Mouse (Mus musculus): ENCODE measurements around the gene Lama5. TPM values are rescaled to one million over a fixed set of nuclear protein-coding genes. Genes with fewer than 3 reads are reported as not detected.

Gene Lama5
- polyA plus RNA-seq, 1 experiment from 2014 or later, result 20.9 TPM

GRCm38 (mm10) chr2:180208976-180209375 lies 16.7 kb downstream of the Lama5 start:
- Histone ChIP-seq H3K27ac (no peak overlapping the region), H3K4me1 (replicated peaks) (no peaks in the 10 kb centered on the region), H3K4me3 (replicated peaks) (no peak overlapping the region), H3K27me3 (no peaks in the 10 kb centered on the region), H3K4me2 (no peak overlapping the region), H3K36me3 (no peaks in the 10 kb centered on the region), H3K9ac (replicated peaks) (no peak overlapping the region), H3K9me3 (peaks cover 3% of the 10 kb centered on the region; the same call in 1 of the 2 replicates)
- WGBS, result 73% methylated on average over 1 of the region's 1 CpGs
- ATAC-seq (ENCODE audit: insufficient number of reproducible peaks, insufficient read depth, low FRiP score, low TSS enrichment, low read depth), result no peak

- Histone ChIP-seq H3K4me2 (no peak overlapping the region), H3K36me3 (no peaks in the 10 kb centered on the region), H3K4me1 (replicated peaks) (no peaks in the 10 kb centered on the region), H3K27ac (no peak overlapping the region), H3K27me3 (no peaks in the 10 kb centered on the region), H3K9me3 (peaks cover 3% of the 10 kb centered on the region; the same call in 1 of the 2 replicates), H3K9ac (replicated peaks) (no peak overlapping the region), H3K4me3 (replicated peaks) (no peak overlapping the region)
- 62% methylated on average over 7 of the region's 7 CpGs for WGBS
- 0 out of 2 replicates have a peak, but pooled peaks have one; percentile 35 for ATAC-seq (ENCODE audit: insufficient number of reproducible peaks, insufficient read depth, low FRiP score, low TSS enrichment, low read depth)
Measured at GRCm38 (mm10) chr2:180207840-180208239, 17.8 kb downstream of the Lama5 start.

GRCm38 (mm10) chr2:180205956-180206280 lies 19.7 kb downstream of the Lama5 start:
- ATAC-seq (ENCODE audit: insufficient number of reproducible peaks, insufficient read depth, low FRiP score, low TSS enrichment, low read depth), result no peak
- Histone ChIP-seq H3K27me3 (no peaks in the 10 kb centered on the region), H3K9ac (replicated peaks) (no peak overlapping the region), H3K36me3 (no peaks in the 10 kb centered on the region), H3K9me3 (no peaks in the 10 kb centered on the region), H3K4me3 (replicated peaks) (no peak overlapping the region), H3K4me2 (no peak overlapping the region), H3K4me1 (replicated peaks) (no peaks in the 10 kb centered on the region), H3K27ac (no peak overlapping the region)
- WGBS, result 90% methylated on average over 2 of the region's 2 CpGs

GRCm38 (mm10) chr2:180205083-180205955 lies 20.3 kb downstream of the Lama5 start:
- 81% methylated on average over 12 of the region's 12 CpGs for WGBS
- ATAC-seq (ENCODE audit: insufficient number of reproducible peaks, insufficient read depth, low FRiP score, low TSS enrichment, low read depth), result no peak

GRCm38 (mm10) chr2:180204501-180204900 lies 21.2 kb downstream of the Lama5 start:
- no peak overlapping the region for H3K9ac ChIP-seq (replicated peaks)
- no peak overlapping the region for H3K27ac ChIP-seq
- H3K9me3 ChIP-seq, result no peaks in the 10 kb centered on the region
- no peaks in the 10 kb centered on the region for H3K27me3 ChIP-seq
- 77% methylated on average over 9 of the region's 9 CpGs for WGBS
- H3K4me3 ChIP-seq (replicated peaks), result no peak overlapping the region
- H3K4me2 ChIP-seq, result no peak overlapping the region
- H3K36me3 ChIP-seq, result no peaks in the 10 kb centered on the region
- ATAC-seq (ENCODE audit: insufficient number of reproducible peaks, insufficient read depth, low FRiP score, low TSS enrichment, low read depth), result no peak
- no peaks in the 10 kb centered on the region for H3K4me1 ChIP-seq (replicated peaks)

More at GRCm38 (mm10) chr2:180205083-180205955, 20.3 kb downstream of the Lama5 start:
- Histone ChIP-seq H3K4me2 (no peak overlapping the region), H3K36me3 (no peaks in the 10 kb centered on the region), H3K4me1 (replicated peaks) (no peaks in the 10 kb centered on the region), H3K27me3 (no peaks in the 10 kb centered on the region), H3K9me3 (no peaks in the 10 kb centered on the region), H3K4me3 (replicated peaks) (no peak overlapping the region), H3K9ac (replicated peaks) (no peak overlapping the region), H3K27ac (no peak overlapping the region)

GRCm38 (mm10) chr2:180202805-180203204 lies 22.9 kb downstream of the Lama5 start:
- no peaks in the 10 kb centered on the region for H3K27me3 ChIP-seq
- H3K9me3 ChIP-seq, result no peaks in the 10 kb centered on the region
- H3K4me1 ChIP-seq (replicated peaks), result no peaks in the 10 kb centered on the region
- WGBS, result 84% methylated on average over 10 of the region's 10 CpGs
- no peaks in the 10 kb centered on the region for H3K36me3 ChIP-seq
- H3K27ac ChIP-seq, result no peak overlapping the region
- no peak for ATAC-seq (ENCODE audit: insufficient number of reproducible peaks, insufficient read depth, low FRiP score, low TSS enrichment, low read depth)
- no peak overlapping the region for H3K4me3 ChIP-seq (replicated peaks)
- no peak overlapping the region for H3K9ac ChIP-seq (replicated peaks)
- no peak overlapping the region for H3K4me2 ChIP-seq

- no peak for ATAC-seq (ENCODE audit: insufficient number of reproducible peaks, insufficient read depth, low FRiP score, low TSS enrichment, low read depth)
- H3K4me2 ChIP-seq, result no peak overlapping the region
- no peak overlapping the region for H3K9ac ChIP-seq (replicated peaks)
- H3K4me3 ChIP-seq (replicated peaks), result no peak overlapping the region
- H3K4me1 ChIP-seq (replicated peaks), result no peaks in the 10 kb centered on the region
- H3K27ac ChIP-seq, result no peak overlapping the region
- H3K36me3 ChIP-seq, result no peaks in the 10 kb centered on the region
- 91% methylated on average over 14 of the region's 14 CpGs for WGBS
- no peaks in the 10 kb centered on the region for H3K27me3 ChIP-seq
- H3K9me3 ChIP-seq, result no peaks in the 10 kb centered on the region
Measured at GRCm38 (mm10) chr2:180202263-180202662, 23.4 kb downstream of the Lama5 start.

- 67% methylated on average over 9 of the region's 9 CpGs for WGBS
- Histone ChIP-seq H3K9me3 (no peaks in the 10 kb centered on the region), H3K4me2 (no peak overlapping the region), H3K9ac (replicated peaks) (no peak overlapping the region), H3K27me3 (no peaks in the 10 kb centered on the region), H3K4me3 (replicated peaks) (no peak overlapping the region), H3K36me3 (peaks cover 4% of the 10 kb centered on the region; the same call in 1 of the 2 replicates), H3K27ac (no peak overlapping the region), H3K4me1 (replicated peaks) (no peaks in the 10 kb centered on the region)
- ATAC-seq (ENCODE audit: insufficient number of reproducible peaks, insufficient read depth, low FRiP score, low TSS enrichment, low read depth), result no peak
Measured at GRCm38 (mm10) chr2:180201303-180201702, 24.4 kb downstream of the Lama5 start.

- Histone ChIP-seq H3K36me3 (peaks cover 10% of the 10 kb centered on the region; the same call in 1 of the 2 replicates), H3K4me3 (replicated peaks) (no peak overlapping the region), H3K9ac (replicated peaks) (no peak overlapping the region), H3K4me2 (no peak overlapping the region), H3K27me3 (no peaks in the 10 kb centered on the region), H3K27ac (no peak overlapping the region), H3K4me1 (replicated peaks) (no peaks in the 10 kb centered on the region), H3K9me3 (no peaks in the 10 kb centered on the region)
- no peak for ATAC-seq (ENCODE audit: insufficient number of reproducible peaks, insufficient read depth, low FRiP score, low TSS enrichment, low read depth)
- 82% methylated on average over 11 of the region's 11 CpGs for whole genome bisulfite sequencing
Measured at GRCm38 (mm10) chr2:180200681-180201080, 25.0 kb downstream of the Lama5 start.

- ATAC-seq (ENCODE audit: insufficient number of reproducible peaks, insufficient read depth, low FRiP score, low TSS enrichment, low read depth), result no peak
- Histone ChIP-seq H3K4me3 (replicated peaks) (no peak overlapping the region), H3K36me3 (peaks cover 16% of the 10 kb centered on the region; the same call in 1 of the 2 replicates), H3K9ac (replicated peaks) (no peak overlapping the region), H3K4me2 (no peak overlapping the region), H3K9me3 (no peaks in the 10 kb centered on the region), H3K4me1 (replicated peaks) (no peaks in the 10 kb centered on the region), H3K27ac (no peak overlapping the region), H3K27me3 (no peaks in the 10 kb centered on the region)
- 91% methylated on average over 10 of the region's 10 CpGs for WGBS
Measured at GRCm38 (mm10) chr2:180198782-180199181, 26.9 kb downstream of the Lama5 start.

GRCm38 (mm10) chr2:180197323-180198037 lies 28.2 kb downstream of the Lama5 start:
- Histone ChIP-seq H3K27ac (no peak overlapping the region), H3K4me1 (replicated peaks) (no peaks in the 10 kb centered on the region), H3K27me3 (no peaks in the 10 kb centered on the region), H3K4me2 (no peak overlapping the region), H3K4me3 (replicated peaks) (no peak overlapping the region), H3K9me3 (no peaks in the 10 kb centered on the region), H3K36me3 (peaks cover 16% of the 10 kb centered on the region; the same call in 1 of the 2 replicates), H3K9ac (replicated peaks) (no peak overlapping the region)
- WGBS, result 87% methylated on average over 10 of the region's 10 CpGs
- no peak for ATAC-seq (ENCODE audit: insufficient number of reproducible peaks, insufficient read depth, low FRiP score, low TSS enrichment, low read depth)

All from limb, embryonic 12.5 days (tissue).